Mouse (Mus musculus) WW6 (cell line): Measurements from ENCODE around the gene Cgas.

Experiments
- DNase-seq: peaks from one replicate; pipeline ENCODE4 v3.0.0-alpha.2; 2013; ENCODE audit warnings: low read depth, low spot score

Cgas gene

DNA sequence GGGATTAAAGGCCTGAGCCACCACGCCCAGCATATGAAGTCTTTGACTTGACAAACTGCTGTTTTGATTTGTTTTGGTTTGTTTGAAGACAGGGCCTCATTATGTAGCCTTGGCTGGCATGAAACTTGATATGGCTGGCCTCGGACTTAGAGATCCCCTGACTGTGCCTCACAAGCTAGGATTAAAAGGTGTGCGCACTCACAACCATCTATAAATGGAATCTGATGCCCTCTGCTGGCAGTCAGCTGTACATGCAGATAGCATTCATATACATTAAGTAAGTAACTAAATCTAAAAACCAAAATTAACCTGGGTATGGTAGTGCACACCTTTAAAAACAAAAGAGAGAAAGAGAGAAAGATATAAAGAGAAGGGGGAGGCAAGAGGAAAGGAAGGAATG, 57.1 kb downstream of the Cgas start:
- DNase-seq, result no peak
